Mouse (Mus musculus) thymus, postnatal 25 days (tissue): Measurements from ENCODE around the gene Smg6.
A peak's percentile ranks its signal among the peaks of the same experiment; 100 is the strongest.

Source experiments
- DNase-seq: peaks from one replicate; pipeline ENCODE4 v3.0.0; 2022

Gene Smg6

DNA sequence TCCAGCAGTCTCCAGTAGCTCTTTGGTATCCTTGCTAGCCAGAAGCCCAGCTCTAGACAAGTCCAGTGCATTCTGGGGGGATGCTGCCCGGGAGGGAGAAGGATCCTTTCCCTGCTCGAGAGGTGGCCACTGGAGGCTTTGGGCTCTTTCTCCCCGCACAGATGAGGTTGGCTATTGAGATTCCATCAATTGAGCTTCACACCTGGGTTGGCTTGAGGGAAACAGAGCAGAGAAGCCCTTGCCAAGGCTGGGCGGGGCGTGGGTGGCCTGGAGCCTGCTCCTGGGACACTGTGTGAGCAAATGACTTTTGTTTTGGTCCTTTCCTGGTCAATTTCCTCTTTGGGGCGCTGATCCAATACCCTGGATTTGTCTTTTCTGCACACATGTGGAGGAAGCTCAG is 270.5 kb downstream of the Smg6 start:
- no peak for DNase-seq

DNA sequence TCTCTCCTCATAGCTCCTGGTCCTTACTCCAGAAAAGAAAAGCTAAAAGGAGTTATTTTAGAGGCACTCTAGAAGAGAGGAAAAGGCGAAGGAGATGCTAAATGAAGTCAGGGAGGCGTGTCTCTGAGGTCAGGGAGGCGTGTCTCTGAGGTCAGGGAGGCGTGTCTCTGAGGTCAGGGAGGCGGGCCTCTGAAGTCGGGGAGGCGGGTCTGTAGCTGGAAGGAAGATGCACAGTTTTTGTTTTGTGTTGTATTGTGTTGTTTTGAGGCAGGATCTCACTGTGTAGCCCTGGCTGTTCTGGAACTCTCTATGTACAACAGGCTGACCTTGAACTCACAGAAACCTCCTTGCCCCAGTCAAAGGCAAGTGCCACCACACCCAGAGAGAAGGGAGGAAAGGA is 272.3 kb downstream of the Smg6 start:
- DNase-seq = no peak

DNA sequence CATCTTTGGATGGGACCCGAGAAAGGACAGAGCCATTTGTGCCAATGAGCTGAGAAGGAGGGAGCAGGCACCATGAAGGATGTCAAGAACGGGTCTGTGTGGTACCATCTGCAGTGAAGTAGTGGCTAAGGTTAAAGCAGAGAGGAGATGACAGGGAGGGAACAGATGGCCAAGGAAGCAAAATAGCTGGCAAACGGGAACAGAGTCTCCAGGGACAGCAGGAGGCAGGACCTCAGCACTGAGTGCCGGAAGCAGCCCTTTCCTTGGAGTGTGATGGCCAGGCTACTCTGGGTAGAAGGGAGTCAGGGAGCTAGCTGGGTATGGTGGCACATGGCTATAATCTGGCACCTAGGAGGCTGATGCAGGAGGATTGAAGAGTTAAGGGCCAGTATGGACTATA is 273.2 kb downstream of the Smg6 start:
- no peak for DNase-seq

DNA sequence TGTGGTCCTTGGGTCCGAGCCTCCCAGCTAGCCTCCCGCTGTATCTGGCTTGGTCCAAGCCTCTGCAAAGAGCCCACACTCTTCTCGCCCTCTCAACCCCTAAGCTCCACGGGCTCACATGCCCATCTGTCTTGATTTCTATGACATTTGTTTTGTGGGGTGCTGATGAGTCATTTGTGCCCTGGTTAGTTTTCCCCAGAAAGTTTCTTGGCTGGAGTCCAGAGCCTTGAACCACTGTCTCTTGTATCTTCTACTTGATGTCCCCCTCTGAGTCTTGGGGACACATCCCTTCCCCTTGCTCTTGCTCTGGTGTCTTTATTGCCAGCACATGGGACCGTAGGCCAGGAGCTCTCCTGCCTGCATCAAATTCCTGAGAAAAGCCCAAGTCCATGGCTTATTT is 274.3 kb downstream of the Smg6 start:
- DNase-seq = no peak

DNA sequence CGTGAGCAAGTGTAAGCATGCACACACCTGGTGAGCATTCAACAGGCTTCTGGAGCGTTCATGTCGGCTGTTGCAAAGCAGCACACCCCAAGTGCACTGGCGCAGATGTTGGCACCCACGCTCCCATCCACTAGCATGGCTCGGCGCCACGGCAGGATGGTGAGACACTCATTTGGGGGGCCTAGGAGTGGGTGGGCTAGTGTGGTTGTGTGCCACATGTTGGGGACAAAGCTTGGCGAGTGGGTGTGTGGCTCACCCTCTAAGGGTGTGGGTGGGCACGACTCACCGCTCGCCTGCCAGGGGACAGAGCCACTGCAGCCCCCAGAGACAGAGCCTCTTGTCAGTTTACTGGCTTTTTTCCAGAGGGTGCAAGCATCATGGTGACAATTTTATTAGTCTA is 275.3 kb downstream of the Smg6 start:
- DNase-seq = no peak

DNA sequence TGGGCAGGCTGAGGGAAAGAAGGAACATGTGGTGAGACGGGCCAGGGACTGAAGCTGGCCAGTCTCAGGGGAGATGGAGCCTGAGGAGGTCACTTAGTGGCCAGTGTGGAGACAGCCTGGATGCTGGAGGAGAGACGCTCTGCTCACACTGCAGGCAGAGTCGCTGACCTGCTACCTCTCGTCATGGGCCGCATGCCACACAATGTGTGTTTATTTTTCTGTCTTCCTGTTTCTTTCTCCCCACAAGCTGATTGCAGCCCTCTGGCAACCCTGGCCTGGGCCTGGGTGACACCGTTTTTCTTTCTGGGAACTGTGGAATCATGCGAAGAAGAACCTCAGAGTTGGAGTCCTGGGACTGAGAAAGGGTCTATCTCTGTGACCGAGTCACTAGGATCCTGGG is 276.1 kb downstream of the Smg6 start:
- DNase-seq = no peak

DNA sequence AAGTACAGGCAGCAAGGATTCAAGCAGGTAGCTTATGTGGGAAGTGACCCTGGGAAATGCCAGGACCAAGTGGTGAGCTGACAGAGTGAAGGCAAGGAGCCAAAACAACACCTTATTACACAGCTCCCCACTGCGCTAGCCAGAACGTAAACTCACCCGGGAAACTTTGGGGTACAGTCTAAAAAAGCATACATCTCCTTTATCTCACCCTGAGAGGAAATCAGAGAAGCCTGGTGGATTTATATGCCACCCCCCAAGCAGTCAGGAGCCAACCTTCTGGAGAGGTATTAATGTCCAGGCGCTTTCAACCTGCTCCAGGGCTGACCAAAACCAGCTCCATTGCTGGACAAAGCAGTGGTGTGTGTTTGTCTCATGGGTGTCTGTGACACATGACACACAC is 278.3 kb downstream of the Smg6 start:
- DNase-seq = no peak

DNA sequence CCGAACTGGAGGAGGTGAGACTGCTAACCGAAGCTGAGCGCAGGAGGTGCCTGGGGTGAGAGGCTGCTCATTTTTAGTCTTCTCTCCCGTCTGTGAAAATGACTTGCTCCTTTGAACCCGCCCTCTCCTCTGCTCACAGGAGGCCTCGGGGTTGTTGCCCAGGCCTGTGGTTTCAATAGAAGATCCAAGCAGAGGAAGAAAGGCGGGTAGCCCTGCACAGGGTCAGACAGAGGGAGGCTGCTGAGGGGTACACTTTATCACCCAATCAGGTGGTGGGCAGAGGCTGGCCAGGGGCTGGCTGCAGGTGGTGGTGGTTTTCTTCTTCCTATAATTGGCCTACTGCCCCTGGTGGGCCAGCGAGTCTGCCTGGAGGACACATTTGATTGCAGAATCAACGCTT is 278.8 kb downstream of the Smg6 start:
- peak; percentile 22 for DNase-seq

DNA sequence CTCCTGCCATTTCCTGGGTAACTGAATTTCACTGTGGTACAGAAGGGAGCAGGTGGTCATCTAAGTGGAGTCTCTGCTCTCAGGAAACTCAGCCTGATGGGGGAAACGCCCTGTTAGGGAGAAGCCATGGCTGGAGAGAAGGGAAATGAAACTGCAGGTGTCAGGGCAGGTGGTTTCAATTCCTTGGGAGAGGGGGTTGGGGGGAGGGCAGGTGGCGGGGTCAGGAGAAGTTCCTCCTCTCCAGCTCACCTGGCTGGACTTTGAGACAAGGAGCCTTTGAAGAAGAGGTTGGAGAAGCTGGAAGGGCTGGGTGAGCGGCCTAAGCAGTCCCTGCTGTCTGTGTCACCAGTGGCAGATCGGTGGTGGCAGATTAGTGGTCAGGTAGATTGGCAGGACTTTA is 280.7 kb downstream of the Smg6 start:
- no peak for DNase-seq

DNA sequence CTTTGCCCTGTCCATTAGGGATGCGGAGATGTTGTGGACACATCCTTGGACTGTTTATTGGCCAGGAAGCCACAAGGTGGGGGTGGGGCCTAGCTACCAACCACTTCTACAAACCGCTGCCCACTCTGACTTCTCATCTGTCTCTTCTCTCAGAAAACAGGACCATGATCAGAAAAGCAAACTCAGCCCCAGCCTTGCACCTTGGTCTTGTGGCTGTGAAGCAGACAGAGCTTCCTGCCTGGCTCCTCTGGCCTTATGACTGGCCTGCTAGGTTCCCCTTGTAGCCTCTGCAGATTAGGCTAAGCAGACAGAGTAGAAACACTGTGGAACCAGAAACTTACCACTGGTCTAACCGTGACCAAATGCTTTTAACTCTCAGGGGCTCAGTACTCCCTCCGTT is 283.7 kb downstream of the Smg6 start:
- no peak for DNase-seq

DNA sequence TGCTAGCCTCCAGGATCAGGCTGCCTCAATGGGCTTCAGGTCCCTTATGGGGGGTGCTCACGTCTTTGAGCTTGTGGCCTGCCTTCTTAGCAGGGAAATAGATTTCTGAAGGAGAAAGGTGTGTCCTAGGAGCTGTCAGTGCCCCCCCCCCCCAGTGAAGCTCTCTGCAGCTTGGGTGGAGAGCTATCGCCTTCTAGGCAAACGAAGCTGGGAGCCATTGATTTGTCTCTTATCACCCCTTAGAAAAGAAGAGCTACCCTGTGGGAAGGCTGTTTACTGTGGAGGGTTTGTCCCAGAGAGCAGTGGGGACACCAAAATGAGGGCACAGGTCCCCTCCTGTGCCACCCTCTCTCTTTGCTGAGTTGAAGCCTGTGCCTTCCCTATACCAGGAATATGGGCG is 284.5 kb downstream of the Smg6 start:
- no peak for DNase-seq

DNA sequence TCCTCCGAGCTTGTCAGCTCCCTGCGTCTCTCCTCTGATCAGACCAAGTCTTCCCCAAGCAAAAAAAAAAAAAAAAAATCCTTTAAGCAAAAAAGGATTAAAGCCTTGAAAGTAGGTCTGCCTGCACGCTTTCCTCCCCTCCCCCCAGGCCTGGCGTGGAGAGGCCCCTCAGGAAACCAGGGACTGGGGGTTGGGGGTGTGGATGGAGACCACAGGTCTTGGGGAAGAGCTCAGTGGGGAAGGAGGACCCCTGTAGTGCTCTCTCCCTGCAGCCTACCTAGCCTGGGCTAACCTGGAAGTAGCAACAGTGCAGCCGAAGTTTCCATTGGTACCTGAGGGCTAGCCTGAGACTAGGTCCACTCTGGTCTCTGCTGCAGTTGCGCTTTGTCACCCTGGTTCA is 285.1 kb downstream of the Smg6 start:
- no peak for DNase-seq

DNA sequence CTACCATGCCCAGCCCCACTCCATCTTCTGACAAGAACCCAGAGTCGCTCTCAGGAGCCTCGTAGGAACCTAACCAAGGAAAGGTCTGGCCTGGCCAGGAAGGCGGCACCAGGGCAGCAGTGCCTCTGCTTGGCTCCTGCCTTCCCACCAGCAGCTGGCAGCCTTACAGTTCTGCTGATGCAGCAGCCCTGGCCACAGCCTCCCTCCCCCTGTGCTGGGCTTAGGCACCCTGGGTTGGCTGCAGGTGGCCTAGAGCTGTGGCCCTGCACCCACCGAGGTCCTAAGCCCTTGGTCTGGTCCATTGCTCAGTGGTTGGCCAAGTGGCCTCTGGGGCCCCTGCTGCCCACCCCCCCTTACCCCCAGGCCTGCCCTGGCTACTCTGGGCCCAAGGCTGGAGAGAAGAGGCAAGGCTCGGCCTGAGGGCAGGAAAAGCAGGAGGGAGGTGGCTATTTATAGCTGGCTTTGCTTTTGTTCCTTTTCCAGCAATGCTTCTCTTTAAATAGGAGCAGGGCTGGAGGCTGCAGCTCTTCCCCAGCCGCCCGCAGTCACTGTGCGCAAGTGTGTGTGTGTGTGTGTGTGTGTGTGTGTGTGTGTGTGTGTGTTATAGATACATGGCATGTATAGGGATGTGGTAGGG is 286.5 kb downstream of the Smg6 start:
- no peak for DNase-seq

DNA sequence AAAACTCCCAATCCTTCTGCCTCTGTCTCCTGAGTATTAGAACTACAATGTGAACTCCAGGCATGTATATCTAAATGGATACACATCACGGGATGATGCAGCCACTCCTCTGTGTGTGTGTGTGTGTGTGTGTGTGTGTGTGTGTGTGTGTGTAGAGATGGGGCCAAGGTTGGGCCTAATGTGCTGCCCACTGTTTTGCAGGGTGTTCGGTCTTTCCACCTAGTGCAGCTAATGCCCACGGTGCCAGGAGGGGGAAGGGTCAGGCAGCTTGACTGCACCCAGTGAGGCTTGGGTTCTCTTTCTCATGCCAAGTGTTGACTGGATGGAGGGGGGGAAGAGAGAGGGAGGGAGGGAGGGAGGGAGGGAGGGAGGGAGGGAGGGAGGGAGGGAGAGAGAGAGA is 287.3 kb downstream of the Smg6 start:
- DNase-seq = no peak

DNA sequence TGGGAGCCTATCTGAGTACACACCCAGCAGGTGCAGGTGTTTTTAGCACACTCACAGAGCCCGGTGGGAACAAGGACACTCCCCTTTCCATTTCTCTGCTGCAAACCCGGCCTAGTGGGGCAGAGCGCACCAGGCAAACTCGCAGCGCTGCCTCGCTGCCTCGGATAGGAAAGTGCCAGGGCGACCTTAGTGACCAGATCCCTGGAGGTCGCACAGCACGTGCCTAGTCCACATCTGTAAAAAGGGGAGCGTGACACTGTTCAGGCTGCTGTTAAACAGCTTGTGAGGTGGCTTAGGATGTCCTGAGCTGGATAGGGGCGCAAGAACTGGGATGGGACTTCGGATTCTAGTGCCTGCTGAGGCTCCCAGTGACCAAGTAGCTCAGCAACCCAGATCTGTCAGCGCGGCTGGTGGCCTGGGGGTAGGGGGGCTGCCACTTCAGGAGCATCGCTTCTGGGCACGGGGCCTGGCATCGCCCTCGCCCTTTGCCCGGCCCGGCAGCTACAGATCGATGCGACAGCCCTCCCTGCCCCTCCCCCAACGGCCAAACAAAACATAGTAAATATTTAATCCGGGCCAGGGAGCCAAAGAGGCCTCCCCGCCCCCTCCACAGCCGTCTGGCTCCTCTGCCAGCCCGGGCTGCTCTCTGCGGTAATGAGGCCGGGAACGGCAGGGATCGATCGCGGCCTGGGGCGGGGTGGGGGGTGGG is 287.9 kb downstream of the Smg6 start:
- peak; percentile 29 for DNase-seq
